Mouse (Mus musculus) monocyte, adult 2 months (primary cell): ENCODE measurements around the gene Nup133.

Experiments
- DNase-seq, 2 experiments: peaks; one replicate each; pipeline ENCODE4 v3.0.0; 2022; ENCODE audit warnings: low spot score in 2 of 2, low read depth in 1 of 2

Nup133 gene

DNA sequence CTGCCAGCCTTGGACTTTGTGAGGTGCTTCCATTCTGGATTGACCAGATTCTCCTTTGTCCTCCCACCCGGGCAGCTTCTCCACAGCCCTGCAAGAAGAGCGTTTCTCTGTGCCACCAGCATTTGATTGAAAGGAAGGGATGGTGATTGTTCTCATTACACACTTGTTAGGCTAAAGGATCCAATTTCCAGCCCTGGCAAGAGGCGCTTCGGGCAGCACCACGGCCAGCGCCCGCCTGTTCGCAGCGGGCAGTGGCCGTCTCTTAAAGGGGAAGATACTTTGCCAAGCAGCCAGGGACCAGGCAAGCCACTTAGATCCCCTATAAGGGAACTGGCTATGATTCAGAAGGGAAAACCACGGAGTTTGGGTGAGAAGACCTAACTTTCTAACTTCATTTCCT lies 57.8 kb downstream of the Nup133 start:
- peak in 1 of 2 experiments; percentile 2 for DNase-seq

DNA sequence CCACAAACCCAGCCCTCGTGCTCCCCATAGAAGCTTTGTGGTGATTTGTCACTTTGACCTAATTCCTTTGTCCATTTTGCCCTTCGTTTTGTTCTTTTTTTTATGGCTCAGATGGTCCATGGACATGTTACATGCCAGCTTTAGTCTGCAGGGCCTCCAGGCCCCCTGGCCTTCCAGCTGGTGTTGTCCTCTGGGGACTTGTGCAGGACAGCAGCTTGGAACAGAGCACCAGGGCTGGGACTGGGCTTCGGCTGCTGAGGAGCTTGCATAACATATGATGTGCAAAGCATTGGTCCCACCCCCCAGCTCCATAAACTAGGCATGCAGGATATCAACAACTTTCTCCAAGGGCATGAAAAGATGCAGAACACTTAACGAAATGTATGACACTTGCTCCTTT lies 59.3 kb downstream of the Nup133 start:
- no peak for DNase-seq

DNA sequence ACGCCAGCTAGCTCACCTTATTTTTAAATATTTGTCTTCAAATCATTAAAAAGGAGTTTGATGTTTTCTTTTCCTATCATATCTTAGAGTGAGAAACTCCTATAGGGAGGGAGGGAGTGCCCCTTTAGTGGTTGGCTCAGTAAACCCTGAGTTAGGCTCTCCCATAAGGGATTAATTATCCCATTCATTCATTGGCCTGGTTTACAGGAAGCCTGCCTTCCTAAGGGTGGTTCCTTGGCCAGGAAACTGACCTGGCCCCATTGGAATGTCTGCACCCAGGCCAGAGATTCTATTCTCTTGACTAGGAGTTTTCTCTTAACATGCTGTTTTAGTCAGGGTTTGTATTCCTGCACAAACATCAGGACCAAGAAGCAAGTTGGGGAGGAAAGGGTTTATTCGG lies 61.1 kb downstream of the Nup133 start:
- no peak for DNase-seq

DNA sequence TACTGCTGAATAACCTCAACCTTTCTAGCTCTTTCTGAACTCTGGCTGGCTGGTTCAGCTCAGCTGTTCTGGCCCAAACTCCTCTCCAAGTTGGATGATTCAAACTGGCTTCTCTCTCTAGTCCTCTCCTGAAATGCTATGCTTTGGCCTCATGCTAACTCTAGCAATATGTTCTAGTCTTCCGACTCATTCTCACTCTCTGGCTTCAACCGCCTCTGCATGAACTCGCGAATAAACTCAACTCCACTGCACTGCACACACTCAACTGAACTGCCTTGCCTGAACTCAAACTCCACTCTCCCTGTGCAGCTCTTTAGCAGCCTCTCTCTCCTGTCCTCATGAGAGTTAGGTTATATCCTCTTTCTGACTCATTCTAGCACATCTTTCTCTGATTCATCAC lies 61.9 kb downstream of the Nup133 start:
- no peak for DNase-seq

DNA sequence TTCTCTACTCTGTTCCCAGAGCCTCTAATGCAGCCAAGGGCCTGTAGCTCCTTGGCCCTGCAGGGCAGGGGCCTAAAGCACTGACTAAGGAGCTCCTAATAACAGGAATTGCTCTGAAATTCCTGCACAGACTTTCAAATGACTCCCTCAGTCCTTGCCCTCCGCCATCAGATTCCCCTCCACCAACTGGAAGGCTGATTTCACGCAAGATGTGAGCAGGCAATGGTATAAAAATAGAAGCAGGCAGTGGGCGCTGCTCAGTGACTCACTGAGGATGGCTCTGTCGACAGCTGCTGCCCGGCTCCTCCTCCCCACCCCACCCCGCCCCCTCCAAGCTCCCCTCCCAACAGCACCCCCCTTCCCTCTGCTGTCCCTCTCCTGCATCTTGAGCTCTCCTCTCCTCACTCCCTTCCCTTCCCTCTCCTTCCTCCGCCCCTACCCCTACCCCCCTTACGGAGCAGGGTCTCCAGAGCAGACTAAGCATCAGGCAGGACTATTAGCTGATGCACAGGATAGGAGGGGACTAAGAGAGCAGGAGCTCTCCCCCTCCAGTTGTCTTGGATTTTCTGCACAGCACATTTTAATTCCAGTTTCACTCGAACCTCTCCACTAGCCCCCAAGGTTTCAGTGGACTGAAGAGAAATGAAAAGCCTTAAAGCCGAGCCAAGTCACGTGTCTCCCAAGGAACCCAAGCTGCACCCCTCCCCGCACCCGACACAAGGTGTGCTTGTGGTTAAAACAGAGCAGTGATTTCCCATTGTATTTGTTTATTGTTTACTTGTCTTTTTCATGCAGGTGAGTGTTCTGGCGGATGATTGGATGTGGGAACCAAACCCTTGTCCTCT lies 64.1 kb downstream of the Nup133 start:
- DNase-seq, result no peak

DNA sequence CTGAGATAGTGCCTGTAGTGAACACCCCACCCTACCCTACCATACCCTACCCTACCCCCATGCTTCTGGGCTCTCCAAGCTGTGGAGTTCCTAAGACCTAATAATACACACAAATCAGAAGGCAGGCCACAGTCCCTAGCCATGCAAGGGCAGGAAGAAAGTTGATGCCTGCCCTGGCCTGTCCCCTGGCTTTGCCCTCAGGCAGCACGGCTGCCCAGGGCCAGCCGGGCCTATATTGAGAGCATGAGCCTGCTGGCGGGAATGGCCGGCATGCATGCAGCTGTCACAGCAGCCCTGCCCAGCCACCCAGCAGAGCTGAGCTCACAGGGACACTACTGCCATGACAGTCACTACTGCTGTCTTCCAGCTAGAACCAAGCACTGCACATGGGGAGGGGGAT lies 66.0 kb downstream of the Nup133 start:
- DNase-seq, result no peak

DNA sequence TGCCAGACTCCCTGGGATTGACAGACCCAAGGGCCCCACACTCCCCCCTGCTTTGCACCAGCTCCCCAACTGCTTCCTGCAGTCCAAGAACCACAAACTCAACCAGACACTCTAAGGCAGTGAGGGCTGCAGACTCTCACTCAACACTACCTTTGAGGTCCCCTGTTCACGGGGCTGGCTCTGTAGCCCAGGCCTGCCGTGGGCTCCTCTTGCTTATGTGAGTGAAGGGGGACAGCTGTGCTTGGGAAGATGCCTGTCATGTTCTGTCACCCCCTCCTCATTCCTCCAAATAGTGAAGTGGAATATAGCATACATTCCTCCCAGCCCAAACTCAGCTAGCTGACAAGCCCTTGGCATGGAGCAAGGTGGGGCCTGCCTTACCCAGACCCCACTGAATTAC lies 66.7 kb downstream of the Nup133 start:
- no peak for DNase-seq

DNA sequence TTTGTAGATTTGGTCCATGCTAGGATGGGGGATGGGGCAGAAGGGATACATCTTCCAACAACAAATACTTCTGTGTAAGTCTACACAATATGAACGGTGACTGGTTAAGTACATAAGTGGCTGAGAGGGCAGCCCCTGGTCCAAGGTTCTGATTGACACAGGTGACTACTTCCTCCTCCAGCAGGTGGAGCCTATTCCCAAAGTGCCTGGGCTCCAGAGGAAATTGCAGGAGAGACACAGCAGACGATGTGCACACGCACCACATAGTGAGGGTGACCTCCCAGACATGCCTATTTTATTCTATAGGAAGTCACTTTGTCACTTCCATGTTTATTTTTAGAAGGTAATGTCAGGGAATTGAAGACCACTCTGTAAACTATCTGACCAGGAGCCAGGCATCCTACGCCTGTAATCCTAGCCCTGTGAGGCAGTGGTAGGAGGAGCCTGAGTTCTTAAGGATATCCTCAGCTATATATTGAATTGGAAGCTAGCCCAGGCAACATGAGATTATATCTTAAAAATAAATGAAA lies 68.2 kb downstream of the Nup133 start:
- DNase-seq, result no peak

DNA sequence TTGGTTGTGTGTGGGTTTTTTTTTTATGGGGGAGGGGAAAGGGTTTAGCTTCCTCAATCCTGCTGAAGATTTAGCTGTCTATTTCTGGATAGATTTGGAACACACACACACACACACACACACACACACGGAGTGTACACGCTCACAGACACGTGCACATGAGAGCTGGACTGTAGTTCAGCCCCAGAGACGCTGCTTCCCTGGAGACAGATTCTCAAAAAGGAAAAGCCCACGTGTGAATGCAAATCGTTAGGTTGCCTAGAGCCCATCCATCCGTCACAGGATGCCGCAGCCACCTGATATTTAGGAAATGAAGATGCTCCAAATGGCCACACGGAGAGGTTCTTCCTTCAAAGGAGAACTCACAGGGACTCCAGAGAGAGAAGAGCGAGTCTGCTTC lies 68.8 kb downstream of the Nup133 start:
- DNase-seq, result no peak

DNA sequence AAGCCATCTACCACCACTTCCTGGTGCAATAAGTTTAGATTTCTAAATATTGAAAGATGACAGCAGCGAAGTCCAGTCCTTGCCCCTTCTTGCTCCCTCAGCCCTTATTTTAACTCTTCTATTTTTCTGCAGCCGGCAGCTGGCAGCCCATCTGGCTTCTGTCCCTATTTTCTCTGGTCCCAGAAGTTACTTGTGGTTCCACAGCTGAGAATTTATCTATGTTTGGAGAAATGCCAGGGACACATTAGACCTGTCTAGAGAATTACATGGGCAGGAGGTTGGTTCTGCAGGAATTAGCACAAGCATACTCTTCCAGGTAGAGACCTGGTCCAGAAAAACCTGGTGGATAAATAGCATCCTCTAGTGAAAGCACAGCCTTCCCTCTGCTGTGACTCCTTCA lies 71.2 kb downstream of the Nup133 start:
- no peak for DNase-seq

DNA sequence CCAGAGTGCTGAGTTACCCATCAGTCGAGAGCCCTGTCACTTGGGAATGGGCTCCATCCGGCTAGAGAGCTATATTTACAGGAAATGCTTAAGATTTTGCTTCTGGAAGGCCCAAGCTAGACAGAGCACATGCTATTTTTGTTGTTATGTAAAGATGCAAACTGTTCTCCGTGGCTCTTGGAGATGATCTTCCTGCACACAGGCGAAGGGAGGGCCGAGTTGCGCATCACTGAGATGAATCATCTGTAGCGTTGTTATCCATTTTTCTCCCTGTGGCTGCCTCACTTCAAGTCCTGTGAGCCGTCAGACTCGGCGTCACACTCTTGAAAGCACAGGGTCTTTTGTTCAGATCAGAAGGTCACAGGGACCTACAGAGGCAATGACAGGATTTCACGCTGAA lies 74.7 kb downstream of the Nup133 start:
- DNase-seq, result no peak

DNA sequence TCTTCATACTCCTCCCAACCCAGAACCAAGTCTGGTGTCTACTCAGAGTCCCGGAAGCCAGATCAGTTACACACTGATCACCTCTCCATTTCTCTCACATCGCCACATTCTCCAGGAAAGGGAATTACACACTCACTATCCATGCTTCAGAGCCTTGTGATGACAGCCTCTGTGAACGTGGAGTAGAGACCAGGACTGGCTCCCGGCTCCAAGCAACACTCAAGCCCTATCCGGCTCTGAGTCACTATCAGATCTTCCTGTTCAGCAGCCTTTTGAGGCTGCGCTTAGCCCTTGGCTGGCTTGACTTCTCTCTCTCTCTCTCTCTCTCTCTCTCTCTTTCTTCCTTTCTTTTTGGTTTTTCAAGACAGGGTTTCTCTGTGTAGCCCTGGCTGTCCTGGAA lies 75.7 kb downstream of the Nup133 start:
- DNase-seq, result no peak

DNA sequence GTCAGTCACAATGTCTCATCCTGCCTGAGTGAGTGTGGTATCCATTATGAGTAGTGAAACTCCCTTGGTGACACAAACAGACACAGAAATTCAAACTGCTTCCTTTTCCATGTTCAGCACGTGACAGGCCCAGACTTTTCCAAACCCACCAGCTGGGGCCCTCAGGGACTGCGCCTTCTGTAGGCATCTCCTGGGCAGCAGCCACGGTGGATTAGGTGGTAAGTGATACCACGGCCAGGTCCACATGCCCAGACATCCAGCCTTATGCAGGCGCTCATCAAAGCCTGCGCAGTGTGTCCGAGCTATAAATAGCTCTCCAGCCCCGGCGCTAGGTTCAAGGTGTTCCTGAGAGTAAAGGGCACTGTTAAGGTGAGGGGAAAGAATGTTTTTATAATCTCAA lies 77.0 kb downstream of the Nup133 start:
- DNase-seq, result no peak

DNA sequence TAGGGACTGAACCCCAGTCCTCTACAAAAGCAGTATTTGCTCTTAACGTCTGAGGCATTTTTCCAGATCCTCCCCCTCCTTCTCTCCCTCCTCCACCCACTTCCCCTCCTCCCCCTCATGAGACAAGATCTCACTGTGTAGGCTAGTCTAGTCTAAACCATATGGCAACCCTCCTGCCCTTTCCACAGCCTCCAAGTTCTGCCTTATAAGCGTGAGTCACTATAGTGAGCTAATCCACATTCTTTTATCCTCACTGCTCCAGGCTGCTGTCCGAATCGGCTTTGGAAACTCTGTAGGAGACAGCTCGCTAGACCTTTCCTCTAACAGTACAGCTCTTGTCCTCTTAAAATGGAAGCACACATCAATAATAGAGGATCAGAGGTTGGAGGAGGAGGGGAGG lies 82.1 kb downstream of the Nup133 start:
- DNase-seq, result no peak

DNA sequence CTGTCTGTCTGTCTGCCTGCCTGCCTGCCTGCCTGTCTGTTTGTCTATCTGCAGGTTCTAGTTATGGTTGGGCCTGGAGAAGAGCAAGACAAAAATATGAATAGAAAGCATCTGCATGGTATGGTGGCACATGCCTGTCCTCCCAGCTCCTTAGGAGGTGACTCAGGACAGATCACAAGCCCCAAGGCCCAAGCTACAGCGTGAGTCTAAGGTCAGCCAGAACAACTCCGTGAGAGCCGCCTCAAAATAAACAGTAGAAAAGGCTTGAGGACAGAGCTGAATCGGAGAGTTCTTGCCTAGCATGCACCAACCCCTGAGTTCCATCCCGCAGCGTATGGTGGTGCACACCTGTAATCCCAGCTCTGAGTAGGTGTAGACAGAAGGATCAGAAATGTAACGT lies 83.3 kb downstream of the Nup133 start:
- DNase-seq, result no peak

DNA sequence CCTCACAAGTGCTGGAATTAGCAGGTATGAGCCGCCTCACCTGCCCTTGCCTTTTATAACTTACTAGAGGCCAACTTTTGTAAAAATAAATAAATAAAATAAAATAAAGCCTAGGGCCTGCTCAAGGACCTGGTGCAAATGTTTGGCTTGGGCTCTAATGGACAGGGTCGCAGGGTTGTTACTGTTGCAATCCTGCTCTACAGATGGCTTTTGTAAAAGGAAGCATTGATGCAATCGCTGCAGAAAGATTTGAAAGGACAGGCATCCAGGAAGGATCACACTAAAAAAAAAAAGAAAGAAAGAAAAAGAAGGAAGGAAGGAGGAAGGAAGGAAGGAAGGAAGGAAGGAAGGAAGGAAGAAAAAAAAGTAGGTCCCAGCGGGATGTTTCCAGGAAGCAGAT lies 88.7 kb downstream of the Nup133 start:
- DNase-seq, result no peak

DNA sequence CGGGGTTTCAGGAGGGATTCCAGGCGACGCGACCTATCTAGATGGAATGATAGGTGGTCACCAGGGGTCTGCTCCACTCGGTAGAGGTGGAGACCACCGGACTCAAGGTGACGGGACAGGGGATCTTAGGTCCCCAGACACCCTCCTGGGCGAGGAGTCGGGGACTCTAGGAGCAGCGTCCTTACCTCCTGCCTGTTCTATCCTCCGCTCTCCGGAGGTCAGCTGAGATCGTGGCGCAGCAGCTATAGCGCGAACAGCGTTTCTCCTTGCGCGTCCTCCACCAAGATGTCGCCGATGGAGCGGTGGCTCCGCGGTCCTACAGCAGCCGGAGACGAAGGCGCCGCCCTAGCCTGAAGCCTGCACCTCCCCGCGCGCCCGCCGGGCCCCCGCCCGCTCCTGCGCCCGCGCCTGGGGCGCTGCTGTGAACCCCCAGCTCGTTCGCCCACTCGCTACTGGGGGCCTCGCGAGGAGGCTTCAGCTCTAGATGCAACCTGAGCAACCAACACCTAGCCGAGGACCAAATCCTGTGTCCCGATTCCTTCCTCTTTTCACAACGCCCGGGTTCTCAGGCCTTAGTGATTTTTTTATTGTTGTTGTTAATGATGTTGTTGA lies 89.3 kb downstream of the Nup133 start, which contains the start of gene Ccsap:
TSS of gene Ccsap (minus strand) at position 562 of the 612 bp plus-strand sequence.
- peak in 1 of 2 experiments; percentile 31 for DNase-seq

DNA sequence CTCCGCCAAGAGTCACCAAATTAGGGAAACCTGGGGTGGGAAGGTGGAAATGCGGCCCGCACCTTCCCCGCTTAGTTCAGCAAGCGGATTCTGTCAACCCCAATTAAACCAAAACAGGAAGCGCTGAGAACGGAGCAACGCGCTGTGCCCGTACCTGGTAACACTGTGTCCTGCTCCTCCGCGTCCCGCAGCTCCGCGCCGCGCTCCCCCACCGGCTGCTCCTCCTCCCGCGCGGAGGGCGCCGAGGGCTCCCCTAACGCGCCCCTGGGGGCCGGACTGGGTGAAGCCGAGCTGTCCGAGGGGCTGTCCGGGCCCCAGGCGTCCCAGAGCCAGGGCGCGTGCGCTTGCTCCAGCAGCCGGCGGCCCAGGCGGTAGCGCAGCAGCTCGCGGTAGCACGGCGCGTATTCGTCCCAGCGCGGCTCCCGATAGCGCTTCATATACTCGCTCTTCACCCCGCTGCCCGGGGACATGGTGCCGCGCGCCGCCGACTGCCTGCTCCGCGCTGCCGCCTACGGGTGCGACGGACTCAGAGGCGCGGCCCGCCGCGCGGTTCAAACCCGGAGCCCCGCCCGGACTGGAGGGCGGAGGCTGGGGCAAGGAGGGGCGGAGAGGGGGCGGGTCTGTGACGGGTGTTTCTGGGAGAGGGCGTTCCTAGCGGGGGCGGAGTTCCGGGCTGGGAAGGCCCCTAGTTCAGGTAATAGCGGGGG lies 90.0 kb downstream of the Nup133 start:
- peak; percentile 68 to 83 for DNase-seq

DNA sequence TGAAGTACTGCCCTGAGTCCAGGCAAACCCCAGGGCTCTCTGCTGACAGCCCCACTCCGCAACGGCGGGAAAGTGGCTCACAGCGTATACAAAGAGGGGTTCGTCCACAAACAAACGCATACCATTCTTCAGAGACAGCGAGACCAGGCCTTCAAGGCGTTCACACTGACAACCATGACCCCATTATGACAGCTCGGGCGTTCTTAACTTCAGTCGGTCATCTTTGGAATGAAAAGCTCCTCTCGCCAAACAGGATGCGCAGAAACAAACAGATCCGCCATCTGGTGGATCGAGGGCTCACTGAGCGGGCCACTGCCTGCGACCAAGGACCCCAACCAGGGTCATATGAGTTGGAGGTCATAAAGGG lies 90.5 kb downstream of the Nup133 start:
- DNase-seq, result no peak

DNA sequence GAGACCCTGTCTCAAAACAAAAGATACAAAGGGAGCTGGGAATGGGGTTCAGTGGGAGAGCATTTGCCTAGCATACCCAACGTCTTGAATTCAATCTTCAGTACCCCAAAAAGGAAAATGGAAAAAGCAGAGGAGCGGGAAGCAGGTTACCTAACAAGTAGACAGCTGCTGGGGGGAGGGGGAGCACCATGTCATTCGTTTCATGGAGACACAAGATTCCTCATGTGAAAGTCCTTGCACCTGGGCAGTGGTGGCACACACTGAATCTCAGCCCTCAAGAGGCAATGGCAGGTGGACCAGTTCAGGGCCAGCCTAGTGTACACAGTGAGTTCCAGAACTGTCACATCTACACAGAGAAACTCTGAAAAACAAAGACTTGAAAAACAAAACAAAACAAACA lies 91.7 kb downstream of the Nup133 start:
- no peak for DNase-seq

DNA sequence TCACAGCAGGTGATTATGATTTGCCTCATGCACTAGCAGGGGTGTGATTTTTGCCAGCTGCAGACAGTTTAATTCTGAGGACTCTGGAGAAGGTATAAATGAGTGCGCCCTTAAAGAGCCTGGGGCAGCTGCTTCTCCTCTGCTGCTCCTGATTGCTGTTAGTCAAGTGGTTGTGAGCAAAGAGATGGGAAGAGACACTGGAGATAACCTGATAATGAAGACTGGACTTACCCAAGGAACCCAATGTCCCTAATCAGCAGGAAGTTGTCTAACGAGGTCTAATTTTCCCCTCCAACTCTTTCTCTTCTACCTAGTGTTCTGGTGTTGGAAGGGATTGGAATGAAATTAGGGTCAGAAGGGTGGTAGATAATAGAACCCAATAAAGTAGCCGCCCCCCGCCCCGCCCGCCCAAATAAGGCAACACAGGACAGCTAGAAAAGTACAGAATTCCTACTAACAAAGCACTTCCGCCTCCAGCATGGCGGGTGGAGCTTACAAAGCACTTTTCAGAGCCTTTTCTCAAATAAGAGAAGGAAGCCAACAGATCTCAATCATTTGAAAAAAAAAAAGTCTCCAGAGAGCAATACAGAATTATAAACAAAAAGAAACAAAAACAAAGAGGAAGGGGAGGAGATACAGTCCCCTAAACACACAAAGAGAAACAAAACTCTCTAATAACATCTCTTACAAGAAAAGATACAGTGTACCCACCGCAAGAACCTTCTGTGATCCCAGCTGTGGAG lies 94.2 kb downstream of the Nup133 start:
- no peak for DNase-seq
